Mouse (Mus musculus) C2C12 (cell line): ENCODE measurements at regions not wholly inside any gene's neighbourhood (a gene's known extent, or its start where the extent isn't known, plus 50 kb on each side); places are given as distances from the start of the nearest gene placed in this dataset.

ENCODE experiments used
- CEBPB ChIP-seq: IDR thresholded peaks from one replicate; pipeline ENCODE4 v1.6.1; 2011; ENCODE audit warnings: low read depth, mild to moderate bottlenecking, control low read depth, moderate library complexity
- CTCF ChIP-seq: IDR thresholded peaks from one replicate; pipeline ENCODE4 v1.5.1; 2011; ENCODE audit not compliant: control insufficient read depth, insufficient read depth, insufficient read length
- FOSL1 ChIP-seq: IDR thresholded peaks from one replicate; pipeline ENCODE4 v1.8.0; 2011; ENCODE audit warnings: mild to moderate bottlenecking, low read length; ENCODE audit not compliant: poor library complexity, insufficient read depth, severe bottlenecking
- MAX ChIP-seq: IDR thresholded peaks from one replicate; pipeline ENCODE4 v1.6.1; 2011; ENCODE audit warnings: mild to moderate bottlenecking, control low read depth
- MYOD1 ChIP-seq: IDR thresholded peaks from one replicate; pipeline ENCODE4 v1.6.1; 2011; ENCODE audit warnings: low read depth; ENCODE audit not compliant: control insufficient read depth, insufficient read length
- MYOG ChIP-seq: IDR thresholded peaks from one replicate; pipeline ENCODE4 v1.6.1; 2011; ENCODE audit not compliant: control insufficient read depth, insufficient read length; ENCODE audit errors: extremely low read depth
- USF1 ChIP-seq: IDR thresholded peaks from one replicate; pipeline ENCODE4 v1.6.1; 2011; ENCODE audit warnings: low read depth, mild to moderate bottlenecking, control low read depth, moderate library complexity

GRCm38 (mm10) chr11:104045216-104045615 lies 78.7 kb downstream of the Arf2 start:
- no peak for TF ChIP-seq MAX
- TF ChIP-seq CEBPB, result no peak
- TF ChIP-seq CTCF, result no peak
- no peak for TF ChIP-seq MYOD1
- no peak for TF ChIP-seq MYOG
- no peak for TF ChIP-seq USF1
- no peak for TF ChIP-seq FOSL1
